Mouse (Mus musculus) natural killer cell, adult 2 months (primary cell): ENCODE measurements around the gene Gja5.

Source experiments
- DNase-seq, 2 experiments: peaks; one replicate each; pipeline ENCODE4 v3.0.0; 2022; ENCODE audit warnings: low spot score in 2 of 2

Gja5 gene

DNA sequence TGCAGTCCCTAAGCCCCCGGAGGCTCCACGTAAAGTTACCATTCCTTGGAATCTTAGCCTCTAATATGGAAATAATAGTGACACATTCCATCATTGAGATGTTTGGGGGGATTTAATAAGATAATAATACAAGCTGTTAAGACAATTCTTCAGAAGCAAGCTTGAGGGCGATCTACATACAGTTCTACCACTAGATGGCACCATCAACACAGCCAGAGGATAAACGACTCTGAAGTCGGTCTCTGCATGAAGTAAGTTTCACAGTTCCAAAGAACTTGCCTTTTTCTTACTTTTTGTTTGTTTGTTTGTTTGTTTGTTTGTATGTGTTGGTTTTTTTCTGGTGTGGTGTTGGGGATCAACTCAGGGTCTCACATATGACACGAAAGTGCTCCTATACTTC is 31.7 kb downstream of the Gja5 start:
- peak; percentile 6 to 7 for DNase-seq

DNA sequence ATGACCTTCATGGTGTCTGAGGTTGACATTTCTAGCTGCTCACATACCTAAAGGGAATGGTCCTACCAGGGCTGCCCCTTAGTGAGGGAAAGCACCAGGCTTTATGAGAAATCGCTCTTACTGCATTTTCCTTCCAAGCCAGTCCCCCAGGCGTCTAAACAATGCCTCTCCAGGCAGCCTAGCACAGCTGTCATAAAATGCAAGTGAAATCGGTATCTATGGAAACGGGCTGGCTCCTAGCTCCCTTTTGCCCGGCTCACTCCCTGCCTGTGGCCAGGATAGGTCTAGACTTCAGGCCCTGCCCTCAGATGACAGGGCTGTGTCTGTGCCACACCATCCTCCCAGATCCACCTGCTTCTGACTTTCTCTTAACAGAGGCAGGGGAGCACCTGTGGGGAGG is 33.1 kb downstream of the Gja5 start:
- DNase-seq = no peak

DNA sequence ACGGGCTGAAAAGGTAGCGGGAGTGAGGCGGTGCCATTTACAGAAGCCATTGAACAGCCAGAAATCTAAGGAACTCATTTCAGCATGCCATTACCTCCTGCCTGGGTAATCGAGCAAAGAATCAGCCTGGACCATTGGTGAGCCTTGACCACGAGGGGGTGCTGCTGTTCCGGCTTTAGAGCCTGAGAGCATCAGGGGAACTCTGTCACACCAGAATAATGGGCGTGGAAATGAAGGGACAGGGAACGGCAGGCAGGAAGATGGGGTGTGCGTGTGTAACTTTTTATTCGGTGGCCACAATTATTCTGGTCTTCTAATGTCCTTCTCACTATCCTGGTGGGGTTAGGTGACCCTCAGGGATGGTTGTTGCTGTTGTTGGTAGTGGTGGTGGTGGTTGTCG is 34.2 kb downstream of the Gja5 start:
- peak; percentile 55 to 65 for DNase-seq

DNA sequence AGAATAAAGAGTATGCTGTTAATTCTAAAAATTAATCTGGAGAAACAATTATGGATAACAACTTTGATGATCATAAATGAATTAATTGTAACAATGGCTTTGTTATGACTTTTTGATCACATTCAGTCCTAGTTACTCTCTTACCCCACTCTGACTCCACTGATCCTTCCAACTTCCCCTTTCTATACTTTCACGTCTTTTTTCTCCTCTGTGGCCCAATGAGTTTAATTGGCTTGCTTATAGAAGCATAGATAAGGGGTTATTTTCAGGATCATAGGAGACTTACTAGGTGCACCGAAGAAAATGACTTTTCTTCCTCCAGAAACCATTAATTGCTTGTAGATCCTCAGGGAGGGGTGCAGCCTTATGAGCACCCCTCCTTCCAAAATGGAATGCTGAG is 38.2 kb downstream of the Gja5 start:
- no peak for DNase-seq

DNA sequence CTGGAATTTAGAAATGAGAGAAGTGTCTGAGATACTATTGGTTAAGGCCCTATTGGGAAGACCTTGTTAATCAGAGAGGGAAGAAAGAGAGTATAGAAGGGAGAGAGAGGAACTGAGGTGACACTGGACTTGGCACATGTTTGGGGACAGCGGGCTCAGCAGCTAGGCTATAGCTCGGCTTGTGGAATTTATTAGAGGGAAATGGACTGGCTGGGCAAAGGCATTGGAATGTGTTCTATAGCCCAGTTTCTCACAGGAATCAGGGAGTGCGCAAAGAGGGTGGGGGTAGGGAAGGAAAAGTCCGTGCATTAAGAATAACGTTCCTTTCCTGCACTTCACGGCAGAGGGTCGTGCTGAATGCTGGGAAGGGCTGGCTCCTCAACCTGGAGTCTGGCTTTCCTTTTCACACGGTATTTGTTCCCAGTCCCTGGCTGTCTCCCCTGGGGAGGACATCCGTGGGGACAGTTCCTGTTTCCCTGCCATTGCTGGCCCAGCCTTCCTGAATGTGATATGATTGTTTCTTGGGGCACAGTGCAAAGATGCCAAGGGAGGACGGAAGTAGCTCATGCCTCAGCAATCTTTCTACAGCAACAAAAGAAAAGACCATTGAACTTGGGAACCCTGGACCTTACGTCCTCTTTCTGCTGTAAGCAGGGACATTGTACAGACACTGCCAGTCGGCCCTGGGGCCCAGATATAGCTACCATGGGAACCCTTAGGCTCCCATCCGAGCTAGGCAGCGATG is 49.2 kb downstream of the Gja5 start:
- no peak for DNase-seq

DNA sequence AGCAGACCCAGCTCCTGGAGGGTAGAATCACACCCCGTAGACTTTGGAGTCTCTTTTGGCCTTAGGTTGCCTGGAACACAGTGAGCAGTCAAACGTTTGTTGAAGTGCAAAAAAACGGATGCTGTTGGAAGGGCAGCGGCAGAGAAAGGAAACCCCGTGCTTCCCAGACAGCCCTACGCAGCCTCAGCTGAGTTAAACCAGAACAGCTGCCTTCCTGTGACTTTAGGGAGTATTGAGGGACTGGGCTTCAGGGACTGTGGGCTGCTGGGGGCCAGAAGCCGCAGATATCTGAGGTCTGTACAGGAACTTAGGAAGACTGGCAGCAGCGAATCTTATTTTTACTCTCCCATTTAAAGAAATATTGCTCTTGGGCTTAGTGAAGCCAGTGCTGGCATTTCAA is 56.1 kb downstream of the Gja5 start:
- no peak for DNase-seq

DNA sequence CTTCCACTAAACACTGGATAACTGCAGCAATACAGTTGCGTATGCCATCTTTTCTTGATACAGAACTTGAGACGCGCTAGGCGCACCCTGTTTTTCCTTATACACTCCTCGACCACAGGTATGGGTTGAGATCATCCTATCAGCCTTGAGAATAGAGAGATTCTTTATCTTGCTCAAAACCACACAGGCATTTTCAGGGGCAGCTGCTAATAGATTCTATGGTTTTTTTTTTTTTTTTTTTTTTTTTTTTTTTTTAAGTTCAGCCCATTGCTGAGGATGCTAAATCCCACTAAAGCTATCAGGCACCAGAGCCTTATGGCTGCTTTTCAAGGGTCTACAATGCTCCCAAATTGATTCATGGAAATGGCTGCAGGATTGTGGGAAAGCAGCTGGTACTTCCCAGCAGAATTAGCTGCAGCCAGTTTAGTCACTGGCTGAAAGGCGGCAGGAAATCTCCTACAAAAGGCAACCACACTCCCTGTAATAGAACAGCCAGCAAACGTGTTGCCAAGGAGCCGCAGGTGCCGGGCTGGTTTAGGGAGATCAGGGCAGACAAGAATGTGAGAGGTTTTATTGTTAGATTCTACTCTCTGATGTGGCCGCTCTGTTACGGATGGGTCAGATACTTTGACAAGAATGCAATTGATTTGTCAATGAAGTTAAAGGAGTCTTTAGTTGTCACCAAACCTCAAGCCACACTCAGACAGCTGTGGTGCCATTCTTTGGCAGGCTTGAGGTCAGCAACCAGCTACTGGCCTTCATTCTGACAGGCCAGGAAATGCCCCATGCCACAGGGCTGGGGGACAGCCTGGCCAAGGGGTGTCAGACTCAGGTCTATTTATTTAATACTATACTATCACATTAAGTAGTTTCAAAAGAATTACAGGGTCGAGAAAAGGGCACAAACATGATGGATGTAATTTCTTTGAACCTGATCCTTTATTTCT is 58.9 kb downstream of the Gja5 start:
- no peak for DNase-seq

DNA sequence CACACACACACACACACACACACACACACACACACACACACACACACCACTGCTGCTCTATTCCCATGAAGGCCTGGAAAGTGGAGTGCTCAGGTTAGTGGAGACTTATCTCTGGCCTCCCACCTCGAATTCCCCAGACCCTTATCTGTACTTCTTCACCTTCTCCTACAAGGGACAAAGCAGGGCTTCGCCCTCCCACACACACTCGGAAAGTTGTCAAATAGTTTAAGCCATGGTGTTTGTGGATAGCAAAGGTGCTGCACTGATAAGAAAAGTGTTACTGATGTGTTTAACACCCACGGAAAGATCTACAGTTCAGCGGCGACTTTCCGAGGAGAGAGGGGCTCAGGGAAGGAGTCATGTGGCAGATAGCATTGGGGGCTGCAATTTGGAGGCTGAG is 66.5 kb downstream of the Gja5 start:
- DNase-seq = no peak

DNA sequence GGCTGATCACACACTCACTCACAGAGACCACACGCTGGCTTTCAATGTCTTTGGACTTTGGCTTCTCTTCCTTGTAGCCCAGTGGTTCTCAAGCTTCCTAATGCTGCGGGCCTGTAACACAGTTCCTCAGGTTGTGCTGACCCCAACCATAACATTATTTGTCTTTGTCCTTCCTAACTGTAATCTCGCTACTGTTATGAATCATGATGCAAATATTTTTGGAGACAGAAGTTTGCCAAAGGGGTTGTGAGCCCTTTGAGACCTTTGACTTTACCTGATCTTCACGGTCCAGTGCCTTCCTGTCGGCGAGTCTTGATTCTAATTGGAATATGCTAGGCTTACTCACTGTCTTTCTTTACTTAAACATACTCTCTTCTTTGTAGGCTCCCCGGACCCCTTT is 70.0 kb downstream of the Gja5 start:
- DNase-seq = no peak

DNA sequence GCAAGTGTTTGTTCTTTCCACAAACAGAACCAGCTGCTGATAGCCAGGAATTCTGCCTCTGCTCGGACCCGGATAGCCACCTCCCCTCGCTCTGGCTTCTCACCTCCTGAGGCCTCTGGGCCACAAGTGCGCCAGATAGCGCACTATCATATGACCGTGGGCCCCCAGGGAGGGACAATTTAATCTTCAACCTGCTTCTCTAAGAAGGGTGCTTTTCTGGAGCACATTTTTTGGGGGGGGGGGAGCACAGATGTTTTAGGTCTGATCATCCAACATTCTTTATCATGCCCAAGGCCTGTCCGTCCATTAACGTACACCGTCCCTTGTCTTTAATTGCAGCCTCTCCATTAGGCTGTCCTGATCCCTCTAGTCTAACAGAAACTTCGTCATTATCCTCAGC is 71.1 kb downstream of the Gja5 start:
- DNase-seq = no peak

DNA sequence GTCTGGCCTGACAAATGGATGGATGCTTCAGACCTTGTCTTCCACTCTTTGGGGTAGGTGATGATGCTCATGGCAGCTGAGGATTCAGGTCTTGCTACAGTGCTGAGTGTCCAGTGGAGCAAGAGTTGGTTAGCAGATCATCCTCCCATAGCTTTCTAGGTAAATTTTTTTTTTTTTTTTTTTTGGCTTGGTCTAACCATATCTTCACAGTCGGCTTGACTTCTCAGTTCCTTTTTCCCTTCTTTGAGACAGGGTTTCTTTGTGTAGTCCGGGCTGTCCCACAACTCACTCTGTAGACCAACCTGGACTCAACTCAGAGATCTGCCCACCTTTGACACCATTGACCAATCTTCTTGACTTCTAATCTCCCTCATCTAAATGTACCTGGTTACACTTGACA is 73.0 kb downstream of the Gja5 start:
- DNase-seq = no peak

DNA sequence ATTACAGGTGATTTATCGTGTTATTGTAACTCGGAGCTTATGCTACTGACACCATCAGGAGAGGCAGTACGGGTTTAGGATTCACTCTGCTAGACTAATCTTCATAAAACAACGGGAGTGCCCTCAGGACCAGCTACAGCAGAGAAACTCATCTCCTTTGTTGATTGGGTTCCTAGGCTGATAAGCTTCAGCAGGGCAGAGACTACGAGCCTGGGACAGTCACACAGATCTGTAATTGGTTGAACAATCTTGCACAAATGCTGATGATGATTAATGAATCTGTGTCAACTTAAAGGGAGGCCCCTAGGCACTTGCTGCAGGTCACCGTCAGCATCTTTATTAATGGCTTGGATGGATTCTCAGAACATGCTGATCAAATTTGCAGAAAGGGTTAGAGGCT is 74.0 kb downstream of the Gja5 start:
- no peak for DNase-seq

DNA sequence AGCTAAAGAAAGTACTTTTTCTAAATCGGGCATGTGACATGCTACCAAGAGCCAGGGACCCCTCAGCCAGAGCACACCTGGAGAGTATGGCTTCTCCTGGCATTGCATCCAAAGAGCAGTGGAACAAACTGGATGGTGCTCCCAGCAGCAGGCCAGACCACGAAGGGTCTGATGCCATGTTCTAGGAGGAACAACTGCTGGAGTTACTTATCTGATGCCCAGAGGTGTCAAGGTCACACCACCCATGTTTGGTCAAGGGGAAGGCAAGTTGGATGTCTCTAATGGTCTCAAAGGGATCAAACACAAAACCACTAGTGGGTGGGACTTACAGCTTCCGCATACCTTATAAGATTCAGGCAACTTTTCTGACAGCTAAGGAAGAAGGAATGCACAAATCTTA is 74.5 kb downstream of the Gja5 start:
- no peak for DNase-seq

DNA sequence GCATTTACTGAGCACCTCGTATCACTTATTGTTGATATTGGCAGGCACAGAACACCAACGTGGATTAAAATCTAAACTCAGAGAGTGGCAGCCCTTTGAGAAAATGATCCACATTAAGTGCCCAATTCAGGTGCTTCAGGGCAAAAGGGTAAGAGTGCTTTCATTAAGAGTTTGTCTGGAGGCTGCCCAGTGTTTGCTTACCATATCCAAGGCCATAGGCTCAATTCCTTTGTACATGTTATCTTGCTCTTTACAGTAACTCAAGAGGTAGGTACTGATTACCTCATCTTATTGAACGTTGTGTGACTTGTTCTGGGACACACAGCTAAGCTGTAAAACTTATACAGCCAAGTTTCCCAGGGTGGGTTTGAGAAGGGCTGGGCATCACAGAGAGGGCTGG is 77.3 kb downstream of the Gja5 start:
- no peak for DNase-seq

DNA sequence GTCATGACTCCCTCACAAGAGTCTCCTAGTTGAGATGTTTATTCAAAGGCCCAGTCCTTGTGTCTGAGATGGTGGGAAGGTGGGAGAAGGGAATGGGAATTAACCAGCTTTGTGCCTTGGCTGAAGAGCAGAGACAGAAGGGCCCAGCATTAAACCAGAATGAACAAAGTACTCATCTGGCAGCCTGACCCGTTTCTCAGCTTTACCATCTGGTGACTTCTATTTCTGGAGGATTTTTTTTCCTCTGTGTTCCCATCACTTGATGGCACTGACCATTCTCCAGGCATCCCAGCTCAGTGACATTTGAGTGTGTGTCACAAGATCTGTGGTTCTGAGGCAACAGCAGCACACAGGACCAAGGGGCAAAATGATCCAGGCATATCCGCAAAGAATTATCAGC is 78.2 kb downstream of the Gja5 start:
- DNase-seq = no peak

DNA sequence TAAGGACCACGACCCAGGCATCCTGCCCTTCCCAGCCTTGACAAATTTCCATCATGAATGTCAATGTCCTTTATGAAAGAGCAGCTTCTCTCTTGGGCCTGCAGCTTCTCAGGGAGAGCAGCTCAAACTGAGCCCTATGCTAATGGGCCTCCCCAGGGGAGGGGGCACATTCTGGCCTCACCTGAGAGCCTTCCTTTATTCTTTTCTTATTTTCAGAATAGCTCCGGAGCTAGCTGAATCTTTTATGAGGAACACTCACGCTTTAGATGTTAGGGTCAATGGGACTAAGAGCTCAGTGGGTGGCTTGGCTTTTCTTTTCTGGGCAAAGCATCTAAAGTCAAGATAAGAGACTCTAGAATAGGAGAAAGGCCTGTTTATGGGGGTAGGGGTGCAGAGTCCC is 88.0 kb downstream of the Gja5 start:
- DNase-seq = no peak

DNA sequence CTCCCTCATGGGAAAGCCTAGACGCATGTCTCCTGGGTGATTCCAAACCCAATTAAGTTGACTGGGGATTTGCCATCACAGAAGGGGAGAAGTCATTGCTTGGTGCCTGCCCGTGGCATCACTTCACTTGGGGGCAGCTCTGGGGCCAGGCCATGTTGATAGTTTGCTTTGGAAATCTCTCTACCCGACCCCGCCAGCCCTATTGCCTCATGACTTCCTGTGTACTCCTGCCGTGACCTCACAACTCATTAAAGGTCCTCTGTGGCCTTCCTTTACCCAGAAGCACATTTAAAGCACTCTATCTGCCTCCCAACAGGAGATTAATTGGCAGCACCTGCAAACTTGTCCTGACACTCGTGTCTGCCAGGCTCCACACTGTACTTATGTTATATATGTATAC is 93.3 kb downstream of the Gja5 start:
- no peak for DNase-seq

DNA sequence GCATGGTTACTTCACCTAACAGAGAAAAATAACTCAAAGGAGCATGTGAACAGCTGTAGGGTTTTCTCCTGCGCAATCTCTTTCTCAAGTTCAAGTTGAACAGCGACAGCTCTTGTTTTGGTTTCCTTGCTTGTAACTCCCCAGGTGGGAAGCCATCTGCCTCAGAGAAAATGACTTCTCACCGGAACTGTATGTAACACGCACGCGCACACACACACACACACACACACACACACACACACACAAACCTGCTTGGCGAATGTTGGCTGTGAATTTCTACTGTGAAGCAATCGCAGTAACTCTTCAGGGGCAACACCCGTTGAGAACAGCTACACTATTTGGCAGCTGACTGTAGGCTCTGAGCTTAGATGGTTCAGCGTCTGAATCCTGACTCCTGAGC is 98.6 kb downstream of the Gja5 start:
- no peak for DNase-seq

DNA sequence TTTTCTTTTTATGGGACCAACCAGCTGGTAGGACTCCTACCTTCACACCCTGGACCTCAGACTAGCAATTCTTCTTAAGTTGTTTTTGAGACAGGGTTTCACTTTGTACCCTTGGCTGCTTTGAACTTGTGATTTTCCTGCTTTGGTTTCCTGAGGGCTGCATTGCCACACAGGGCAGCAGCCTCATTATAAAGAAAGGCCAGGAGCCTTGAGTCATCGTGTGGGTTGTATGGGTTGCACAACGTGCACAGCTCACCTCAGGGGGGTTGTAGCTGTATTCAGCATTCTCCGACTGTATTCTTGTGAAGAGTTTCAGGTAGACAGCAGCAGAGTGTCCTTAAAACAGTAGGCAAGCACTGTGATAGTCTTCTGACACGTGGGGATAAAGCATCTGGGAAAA is 100.0 kb downstream of the Gja5 start:
- no peak for DNase-seq

DNA sequence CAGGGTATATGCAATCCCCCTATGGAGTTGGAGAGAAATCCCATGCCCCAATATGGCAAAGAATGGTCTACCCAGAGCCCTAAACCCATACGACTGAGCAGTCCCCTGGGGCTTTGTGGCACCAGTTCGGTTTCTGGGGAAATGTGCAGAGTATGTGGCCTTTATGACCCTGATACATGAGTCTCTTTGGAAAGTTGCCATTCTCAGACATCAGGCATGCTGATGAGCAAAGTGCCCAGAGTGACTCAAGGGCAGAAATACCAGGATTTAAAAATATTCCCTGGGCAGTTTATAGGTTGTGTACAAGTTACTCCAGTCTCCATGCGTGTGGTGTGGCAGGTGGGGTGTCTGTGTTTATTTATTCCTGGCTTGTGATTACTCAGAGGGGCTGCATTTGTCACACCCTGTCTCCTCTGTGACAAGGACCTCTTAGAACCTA is 102.5 kb downstream of the Gja5 start:
- DNase-seq = no peak

DNA sequence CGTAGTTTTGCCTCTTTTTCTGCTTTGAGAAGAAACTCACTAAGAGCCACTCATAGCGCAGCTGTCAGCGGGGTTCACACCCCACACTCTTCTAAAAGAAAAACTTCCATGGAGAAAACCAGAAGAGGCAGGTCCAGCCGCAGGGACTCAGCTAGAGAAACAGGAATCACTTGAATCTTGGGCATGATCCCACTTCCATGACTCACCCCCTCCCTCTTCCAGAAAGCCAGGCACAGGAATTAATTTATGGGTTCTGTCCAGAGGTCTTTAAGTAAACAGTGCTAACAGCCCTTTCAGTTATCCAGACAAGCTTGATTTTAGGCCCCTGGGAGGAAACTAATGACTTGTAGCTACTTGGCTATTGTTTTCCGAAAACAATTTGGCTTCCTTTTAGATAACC is 120.7 kb downstream of the Gja5 start:
- no peak for DNase-seq

DNA sequence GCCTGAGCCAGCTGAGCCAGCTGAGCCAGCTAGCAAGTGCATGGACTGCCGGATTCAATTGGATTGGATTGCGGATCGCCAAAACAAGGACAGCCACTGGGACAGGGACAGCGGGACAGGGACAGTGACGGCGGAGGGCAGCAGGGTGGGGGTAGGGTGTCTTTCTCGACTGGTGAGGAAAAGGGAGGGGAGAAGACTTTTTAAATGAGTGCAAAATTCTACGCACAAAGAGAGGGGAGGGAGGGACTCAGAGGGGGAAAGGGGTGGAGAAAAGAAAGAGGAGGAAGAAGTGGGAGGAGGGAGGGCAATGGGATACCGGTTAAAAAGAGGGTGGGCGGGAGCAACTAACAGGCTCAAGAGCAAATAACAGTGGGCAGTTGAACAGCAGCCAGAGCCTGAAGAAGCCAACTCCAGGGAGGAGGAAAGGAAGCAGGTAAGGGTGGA is 127.6 kb downstream of the Gja5 start:
- DNase-seq = no peak

DNA sequence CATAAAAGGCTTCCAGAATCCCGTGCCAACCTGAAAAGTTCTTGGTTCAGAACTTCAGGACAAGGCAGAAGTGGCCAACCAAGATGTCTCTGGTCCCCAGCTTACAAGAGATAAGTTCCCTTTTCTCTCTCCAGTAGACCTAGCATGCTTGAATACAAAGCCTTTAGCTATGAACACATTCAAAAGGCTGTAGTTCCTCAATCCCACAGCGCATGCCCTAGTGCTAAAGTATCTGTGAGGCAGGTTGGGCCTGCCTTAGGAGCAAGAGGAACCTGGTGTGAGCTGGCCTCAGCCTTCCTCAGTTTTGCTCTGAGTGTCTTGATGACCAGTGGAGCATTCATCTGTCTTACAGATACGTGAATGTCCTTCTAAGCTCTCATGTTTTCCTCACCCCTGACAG is 131.1 kb downstream of the Gja5 start:
- no peak for DNase-seq
